Mouse (Mus musculus) brown adipose tissue, adult 24 weeks (tissue): ENCODE results near the gene Cfhr1. TPM values are rescaled to one million over a fixed set of nuclear protein-coding genes. Genes with fewer than 3 reads are reported as not detected.

ENCODE experiments used
- H3K27ac ChIP-seq: fragments of 200-500 bp; replicated peaks from 2 replicates; pipeline ENCODE4 v1.5.1; 2012; ENCODE audit warnings: low read depth, mild to moderate bottlenecking, low read length
- H3K4me1 ChIP-seq: fragments of 200-500 bp; 2 replicates; pipeline ENCODE4 v1.6.1; 2012; ENCODE audit warnings: low read length, mixed read lengths; ENCODE audit not compliant: control insufficient read depth, insufficient read depth, insufficient read length
- H3K4me3 ChIP-seq: fragments of 200-500 bp; 2 replicates; pipeline ENCODE4 v1.5.1; 2012; ENCODE audit warnings: low read depth, mild to moderate bottlenecking, low read length, moderate library complexity; ENCODE audit not compliant: insufficient read depth
- polyA plus RNA-seq: library from polyadenylated mRNA; stranded (reverse); fragments of >200 nt; gene quantifications from 2 replicates; pipeline ENCODE4 v1.2.4, GENCODE M21; 2012; ENCODE audit not compliant: missing spikeins, insufficient read depth, insufficient read length

The Cfhr1 gene
- not detected in 2 replicates for polyA plus RNA-seq

- no peak within 1 kb of the TSS for H3K4me3 ChIP-seq
- H3K27ac ChIP-seq, result no peak within 1 kb of the TSS
- no peaks in the 10 kb centered on the region for H3K4me1 ChIP-seq
Measured at GRCm38 (mm10) chr1:139560024-139560423, at the start of gene Cfhr1. Gene Cfhr1 (minus strand): TSS chr1:139560272.

- H3K27ac ChIP-seq, result no peak overlapping the region
- no peak overlapping the region for H3K4me3 ChIP-seq
- H3K4me1 ChIP-seq, result no peaks in the 10 kb centered on the region
Measured at GRCm38 (mm10) chr1:139551311-139551710, 8.8 kb downstream of the Cfhr1 start.

- Histone ChIP-seq H3K4me3 (no peak overlapping the region), H3K4me1 (no peaks in the 10 kb centered on the region), H3K27ac (no peak overlapping the region)
Measured at GRCm38 (mm10) chr1:139548536-139548935, 11.5 kb downstream of the Cfhr1 start.

- no peak overlapping the region for H3K4me3 ChIP-seq
- H3K4me1 ChIP-seq, result no peaks in the 10 kb centered on the region
- no peak overlapping the region for H3K27ac ChIP-seq
Measured at GRCm38 (mm10) chr1:139514556-139514955, 45.5 kb downstream of the Cfhr1 start.

GRCm38 (mm10) chr1:139501258-139501752 is 58.8 kb downstream of the Cfhr1 start, which contains the start of gene F13b:
Gene F13b (plus strand): TSS chr1:139501702.
- no peaks in the 10 kb centered on the region for H3K4me1 ChIP-seq
- H3K4me3 ChIP-seq, result no peak within 1 kb of the TSS
- no peak within 1 kb of the TSS for H3K27ac ChIP-seq

GRCm38 (mm10) chr1:139499751-139500150 is 60.3 kb downstream of the Cfhr1 start:
- Histone ChIP-seq H3K4me3 (no peak overlapping the region), H3K27ac (no peak overlapping the region), H3K4me1 (no peaks in the 10 kb centered on the region)

Other genes with a start within 250 kb of the Cfhr1 start
- gene Crb1, start 183.2 kb downstream of the Cfhr1 start, polyA plus RNA-seq, result not detected in 2 replicates
- gene Zbtb41, start 138.0 kb downstream of the Cfhr1 start, polyA plus RNA-seq, result 9.1 and 17.0 TPM in 2 replicates
- gene Aspm, start 105.5 kb downstream of the Cfhr1 start, polyA plus RNA-seq, result not detected in 2 replicates
- not detected in 2 replicates for gene F13b, start 58.6 kb downstream of the Cfhr1 start, polyA plus RNA-seq
- not detected in 2 replicates for gene Gm4788, start 221.0 kb upstream of the Cfhr1 start, polyA plus RNA-seq